Mouse (Mus musculus) spleen, adult 18-20 months (tissue): ENCODE measurements around the gene Wdr24.
A peak's percentile ranks its signal among the peaks of the same experiment; 100 is the strongest.

Source experiments
- DNase-seq, 2 experiments: peaks; one replicate each; pipeline ENCODE4 v3.0.0; 2022; ENCODE audit warnings: mixed read lengths in 2 of 2

Gene Wdr24

GRCm38 (mm10) chr17:25832436-25833290 lies 9.2 kb downstream of the Wdr24 start:
- peak; percentile 98 to 99 for DNase-seq

- DNase-seq = peak; percentile 64 to 71
These were observed 9.8 kb downstream of the Wdr24 start, which contains the start of gene Stub1 for GRCm38 (mm10) chr17:25833291-25833663. TSS of gene Stub1 (minus strand) at chr17:25833404.

- DNase-seq = no peak
These were observed 10.7 kb downstream of the Wdr24 start for GRCm38 (mm10) chr17:25833961-25834594.

- DNase-seq = no peak
These were observed 11.3 kb downstream of the Wdr24 start for GRCm38 (mm10) chr17:25834595-25835222.

- DNase-seq = no peak
These were observed 11.9 kb downstream of the Wdr24 start for GRCm38 (mm10) chr17:25835301-25835700.

- no peak for DNase-seq
These were observed 12.4 kb downstream of the Wdr24 start for GRCm38 (mm10) chr17:25835816-25836215.

- DNase-seq = no peak
These were observed 13.1 kb downstream of the Wdr24 start for GRCm38 (mm10) chr17:25836397-25837075.

- DNase-seq = peak in 1 of 2 experiments; percentile 34
These were observed 13.6 kb downstream of the Wdr24 start, which contains the start of gene Rhbdl1 for GRCm38 (mm10) chr17:25837076-25837410. TSS of gene Rhbdl1 (minus strand) at chr17:25837295.

GRCm38 (mm10) chr17:25837533-25837932 lies 14.1 kb downstream of the Wdr24 start:
- DNase-seq = no peak

- no peak for DNase-seq
These were observed 15.5 kb downstream of the Wdr24 start for GRCm38 (mm10) chr17:25838904-25839303.

- DNase-seq = no peak
These were observed 16.2 kb downstream of the Wdr24 start for GRCm38 (mm10) chr17:25839455-25840235.

- no peak for DNase-seq
These were observed 17.1 kb downstream of the Wdr24 start for GRCm38 (mm10) chr17:25840519-25840918.

- DNase-seq = no peak
These were observed 17.9 kb downstream of the Wdr24 start, which contains the start of gene Gm20683 for GRCm38 (mm10) chr17:25841117-25841880. TSS of gene Gm20683 (minus strand) at chr17:25841763.

- no peak for DNase-seq
These were observed 19.1 kb downstream of the Wdr24 start for GRCm38 (mm10) chr17:25842509-25842908.

- DNase-seq = no peak
These were observed 19.7 kb downstream of the Wdr24 start for GRCm38 (mm10) chr17:25843122-25843521.

GRCm38 (mm10) chr17:25843636-25844395 lies 20.4 kb downstream of the Wdr24 start:
- no peak for DNase-seq

- peak; percentile 91 to 94 for DNase-seq
These were observed 21.0 kb downstream of the Wdr24 start, which contains the start of gene Rhot2 for GRCm38 (mm10) chr17:25844396-25844901. TSS of gene Rhot2 (minus strand) at chr17:25844851.

GRCm38 (mm10) chr17:25860229-25860628 lies 36.8 kb downstream of the Wdr24 start:
- DNase-seq = no peak

- DNase-seq = peak; percentile 80 to 83
These were observed 37.6 kb downstream of the Wdr24 start, which contains the start of gene Wdr90 for GRCm38 (mm10) chr17:25860832-25861703. TSS of gene Wdr90 (minus strand) at chr17:25861501.
